Mouse (Mus musculus): ENCODE results near the gene Fam214a. TPM values are rescaled to one million over a fixed set of nuclear protein-coding genes. Genes with fewer than 3 reads are reported as not detected.

Fam214a gene
- polyA plus RNA-seq, 1 experiment from 2014 or later, result 11.8 TPM

- no peak for ATAC-seq (ENCODE audit: insufficient number of reproducible peaks, low FRiP score)
- no peaks in the 10 kb centered on the region for H3K9me3 ChIP-seq (replicated peaks)
- no peak overlapping the region for H3K4me2 ChIP-seq
- no peak overlapping the region for H3K9ac ChIP-seq
- H3K4me1 ChIP-seq (replicated peaks), result peaks cover 21% of the 10 kb centered on the region
- no peaks in the 10 kb centered on the region for H3K36me3 ChIP-seq
- H3K27me3 ChIP-seq (replicated peaks), result no peaks in the 10 kb centered on the region
- no peak overlapping the region for H3K4me3 ChIP-seq
- 59% methylated on average over 3 of the region's 3 CpGs for WGBS
- no peak overlapping the region for H3K27ac ChIP-seq (ENCODE audit: poor library complexity, severe bottlenecking)
Observed at GRCm38 (mm10) chr9:74922884-74923283, 29.8 kb upstream of the Fam214a start.

- Histone ChIP-seq H3K9ac (no peak overlapping the region), H3K4me2 (no peak overlapping the region), H3K36me3 (no peaks in the 10 kb centered on the region), H3K4me1 (replicated peaks) (peaks cover 21% of the 10 kb centered on the region), H3K4me3 (no peak overlapping the region), H3K9me3 (replicated peaks) (no peaks in the 10 kb centered on the region), H3K27ac (ENCODE audit: poor library complexity, severe bottlenecking) (no peak overlapping the region; the same call in 1 of the 2 replicates), H3K27me3 (replicated peaks) (no peaks in the 10 kb centered on the region)
- WGBS, result 79% methylated on average over 6 of the region's 6 CpGs
- no peak for ATAC-seq (ENCODE audit: insufficient number of reproducible peaks, low FRiP score)
Observed at GRCm38 (mm10) chr9:74923291-74923977, 29.2 kb upstream of the Fam214a start.

- WGBS, result 83% methylated on average over 10 of the region's 10 CpGs
- Histone ChIP-seq H3K4me1 (replicated peaks) (peaks cover 21% of the 10 kb centered on the region), H3K27ac (ENCODE audit: poor library complexity, severe bottlenecking) (no peak overlapping the region), H3K4me2 (no peak overlapping the region), H3K9ac (no peak overlapping the region), H3K27me3 (replicated peaks) (no peaks in the 10 kb centered on the region), H3K36me3 (no peaks in the 10 kb centered on the region), H3K4me3 (no peak overlapping the region), H3K9me3 (replicated peaks) (no peaks in the 10 kb centered on the region)
- no peak for ATAC-seq (ENCODE audit: insufficient number of reproducible peaks, low FRiP score)
Observed at GRCm38 (mm10) chr9:74925220-74925769, 27.4 kb upstream of the Fam214a start.

GRCm38 (mm10) chr9:74929981-74930423 is 22.7 kb upstream of the Fam214a start:
- 78% methylated on average over 4 of the region's 4 CpGs for WGBS
- Histone ChIP-seq H3K9ac (no peak overlapping the region), H3K27ac (ENCODE audit: poor library complexity, severe bottlenecking) (no peak overlapping the region), H3K9me3 (replicated peaks) (no peaks in the 10 kb centered on the region), H3K36me3 (no peaks in the 10 kb centered on the region), H3K4me1 (replicated peaks) (0 out of 2 replicates have a peak, but pooled peaks cover 2% of the 10 kb centered on the region), H3K4me3 (no peak overlapping the region), H3K27me3 (replicated peaks) (no peaks in the 10 kb centered on the region), H3K4me2 (no peak overlapping the region)
- ATAC-seq (ENCODE audit: insufficient number of reproducible peaks, low FRiP score), result no peak

GRCm38 (mm10) chr9:74930653-74931052 is 22.0 kb upstream of the Fam214a start:
- H3K4me1 ChIP-seq (replicated peaks), result 0 out of 2 replicates have a peak, but pooled peaks cover 2% of the 10 kb centered on the region
- no peaks in the 10 kb centered on the region for H3K36me3 ChIP-seq
- H3K9ac ChIP-seq, result no peak overlapping the region
- no peak for ATAC-seq (ENCODE audit: insufficient number of reproducible peaks, low FRiP score)
- H3K27me3 ChIP-seq (replicated peaks), result no peaks in the 10 kb centered on the region
- no peak overlapping the region for H3K4me3 ChIP-seq
- H3K4me2 ChIP-seq, result no peak overlapping the region
- 76% methylated on average over 5 of the region's 5 CpGs for WGBS
- H3K27ac ChIP-seq (ENCODE audit: poor library complexity, severe bottlenecking), result no peak overlapping the region
- H3K9me3 ChIP-seq (replicated peaks), result no peaks in the 10 kb centered on the region

- no peak overlapping the region for H3K27ac ChIP-seq (ENCODE audit: poor library complexity, severe bottlenecking)
- H3K4me3 ChIP-seq, result no peak overlapping the region
- ATAC-seq (ENCODE audit: insufficient number of reproducible peaks, low FRiP score), result no peak
- H3K9me3 ChIP-seq (replicated peaks), result no peaks in the 10 kb centered on the region
- no peak overlapping the region for H3K4me2 ChIP-seq
- H3K9ac ChIP-seq, result no peak overlapping the region
- no peaks in the 10 kb centered on the region for H3K27me3 ChIP-seq (replicated peaks)
- WGBS, result 67% methylated on average over 3 of the region's 3 CpGs
- 0 out of 2 replicates have a peak, but pooled peaks cover 2% of the 10 kb centered on the region for H3K4me1 ChIP-seq (replicated peaks)
- no peaks in the 10 kb centered on the region for H3K36me3 ChIP-seq
Observed at GRCm38 (mm10) chr9:74935289-74935688, 17.4 kb upstream of the Fam214a start.

DNA sequence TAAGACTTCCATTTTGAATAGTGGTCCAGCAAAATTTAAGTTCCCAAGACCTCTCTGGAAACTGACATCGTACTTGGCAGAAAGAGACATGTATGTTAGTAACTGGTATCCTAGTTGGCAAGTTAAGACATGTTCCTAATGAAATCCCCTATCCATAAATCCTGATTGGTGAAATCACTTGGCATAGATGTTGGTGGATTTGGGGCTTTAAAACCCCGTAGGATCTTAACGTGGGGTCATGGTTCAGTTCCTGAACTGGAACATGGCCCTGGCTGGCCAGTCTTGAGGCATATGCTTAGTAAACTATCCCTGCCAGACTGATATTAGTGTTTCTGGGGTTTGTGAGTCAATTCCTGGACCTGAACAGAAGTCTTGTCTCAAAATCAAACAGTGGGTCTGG is 14.9 kb upstream of the Fam214a start:
- Histone ChIP-seq H3K27ac (ENCODE audit: poor library complexity, severe bottlenecking) (no peak overlapping the region), H3K36me3 (no peaks in the 10 kb centered on the region), H3K4me1 (replicated peaks) (no peaks in the 10 kb centered on the region), H3K27me3 (replicated peaks) (no peaks in the 10 kb centered on the region), H3K9ac (no peak overlapping the region), H3K9me3 (replicated peaks) (no peaks in the 10 kb centered on the region), H3K4me3 (no peak overlapping the region), H3K4me2 (no peak overlapping the region)
- ATAC-seq (ENCODE audit: insufficient number of reproducible peaks, low FRiP score), result no peak
- WGBS, result 85% methylated on average over 3 of the region's 3 CpGs

DNA sequence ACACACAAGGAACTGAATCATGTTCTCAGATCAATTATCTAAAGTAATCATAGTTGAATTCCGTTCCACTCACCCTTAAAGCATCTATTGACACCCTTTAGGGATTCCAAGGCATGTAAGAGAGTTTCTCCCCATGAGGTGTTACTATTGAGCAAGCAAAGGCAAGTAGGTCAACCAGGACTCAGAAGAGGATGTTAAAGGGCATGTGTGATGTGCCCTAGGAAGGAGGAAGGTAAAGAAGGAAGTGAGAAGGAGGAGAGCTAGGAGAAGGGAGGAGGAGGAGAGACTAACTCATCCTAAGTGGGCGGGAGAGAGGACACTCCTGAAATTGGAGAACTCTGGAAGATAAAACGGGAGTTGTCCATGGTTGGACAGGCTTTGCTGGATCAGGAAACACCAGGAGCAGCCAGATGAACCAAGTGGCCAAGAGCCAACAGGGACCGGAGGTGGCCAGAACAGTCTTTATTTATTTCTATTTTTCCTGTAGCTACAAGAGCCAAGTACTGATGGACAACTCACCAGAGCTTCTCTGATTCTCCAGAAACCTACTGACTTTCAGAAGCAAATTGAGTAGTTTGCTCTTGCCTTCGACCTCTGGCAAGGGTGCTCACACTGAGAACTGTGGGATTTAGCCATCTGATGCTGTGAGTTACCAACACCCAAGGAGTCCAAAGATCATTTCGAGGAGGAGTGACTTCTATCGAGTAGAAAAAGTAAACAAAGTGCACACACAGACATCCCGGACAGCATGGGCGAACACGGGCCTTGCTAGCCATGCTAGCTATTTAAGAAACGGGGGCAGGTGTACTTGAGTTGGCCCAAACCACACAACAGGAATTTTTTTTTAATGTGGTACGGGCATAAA is 13.8 kb upstream of the Fam214a start:
- H3K4me3 ChIP-seq, result no peak overlapping the region
- H3K27ac ChIP-seq (ENCODE audit: poor library complexity, severe bottlenecking), result no peak overlapping the region
- no peaks in the 10 kb centered on the region for H3K36me3 ChIP-seq
- H3K9me3 ChIP-seq (replicated peaks), result no peaks in the 10 kb centered on the region
- H3K4me1 ChIP-seq (replicated peaks), result no peaks in the 10 kb centered on the region
- no peak overlapping the region for H3K4me2 ChIP-seq
- 76% methylated on average over 12 of the region's 12 CpGs for WGBS
- no peak for ATAC-seq (ENCODE audit: insufficient number of reproducible peaks, low FRiP score)
- no peak overlapping the region for H3K9ac ChIP-seq
- no peaks in the 10 kb centered on the region for H3K27me3 ChIP-seq (replicated peaks)

- no peak for ATAC-seq (ENCODE audit: insufficient number of reproducible peaks, low FRiP score)
- Histone ChIP-seq H3K9me3 (replicated peaks) (no peaks in the 10 kb centered on the region), H3K27me3 (replicated peaks) (no peaks in the 10 kb centered on the region), H3K4me1 (replicated peaks) (no peaks in the 10 kb centered on the region), H3K4me3 (no peak overlapping the region), H3K27ac (ENCODE audit: poor library complexity, severe bottlenecking) (no peak overlapping the region), H3K4me2 (no peak overlapping the region), H3K9ac (no peak overlapping the region), H3K36me3 (no peaks in the 10 kb centered on the region)
- WGBS, result 83% methylated on average over 8 of the region's 8 CpGs
Observed at GRCm38 (mm10) chr9:74946713-74947402, 5.8 kb upstream of the Fam214a start.

DNA sequence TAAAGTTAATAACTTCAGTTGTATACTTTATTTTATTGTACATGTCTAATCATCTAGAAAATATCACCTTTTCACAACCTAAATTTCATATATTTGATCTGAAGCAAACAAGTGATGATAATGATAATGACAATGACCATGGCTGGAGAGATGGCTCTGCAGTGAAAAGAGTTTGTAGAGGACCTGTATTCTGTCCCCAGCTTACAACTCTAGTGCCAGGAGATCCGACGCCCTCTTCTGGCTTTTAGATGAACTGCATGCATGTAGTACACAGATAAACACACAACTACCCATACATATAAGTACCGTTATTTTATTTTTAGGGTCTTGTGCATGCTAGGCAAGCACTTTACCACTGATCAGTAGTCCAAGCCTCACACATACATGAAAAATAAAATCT is 1.2 kb upstream of the Fam214a start:
- no peak overlapping the region for H3K9ac ChIP-seq
- peaks cover 4% of the 10 kb centered on the region for H3K36me3 ChIP-seq
- peaks cover 11% of the 10 kb centered on the region for H3K4me1 ChIP-seq (replicated peaks)
- H3K4me3 ChIP-seq, result no peak overlapping the region
- no peak overlapping the region for H3K27ac ChIP-seq (ENCODE audit: poor library complexity, severe bottlenecking)
- H3K27me3 ChIP-seq (replicated peaks), result no peaks in the 10 kb centered on the region
- no peak for ATAC-seq (ENCODE audit: insufficient number of reproducible peaks, low FRiP score)
- no peaks in the 10 kb centered on the region; the same call in 1 of the 2 replicates for H3K9me3 ChIP-seq (replicated peaks)
- WGBS, result 26% methylated on average over 3 of the region's 3 CpGs
- H3K4me2 ChIP-seq, result no peak overlapping the region

DNA sequence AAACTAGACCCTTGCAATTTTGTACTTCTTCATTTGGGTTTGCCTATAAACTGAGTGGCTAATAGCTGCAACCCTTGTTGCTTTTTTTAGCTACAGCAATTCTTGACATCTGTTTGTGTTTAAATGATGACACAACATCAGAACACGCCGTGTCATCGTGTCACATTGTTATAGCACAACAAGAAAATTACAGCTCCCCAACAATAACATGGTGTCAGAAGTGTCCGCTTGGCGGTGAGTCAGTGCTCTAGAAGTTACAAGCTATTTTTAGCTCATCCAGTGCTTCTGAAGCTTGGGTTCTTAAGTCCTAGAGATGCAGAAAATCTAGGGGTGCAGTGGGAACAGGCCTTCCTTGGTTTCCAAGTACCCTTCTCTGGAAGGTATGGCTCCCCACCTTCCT is 578 bp upstream of the Fam214a start:
- H3K4me1 ChIP-seq (replicated peaks), result peaks cover 11% of the 10 kb centered on the region
- H3K27ac ChIP-seq (ENCODE audit: poor library complexity, severe bottlenecking), result peak overlapping the region; percentile 91
- peak overlapping the region; percentile 45; the same call in 1 of the 2 replicates for H3K9ac ChIP-seq
- H3K9me3 ChIP-seq (replicated peaks), result no peaks in the 10 kb centered on the region; the same call in 1 of the 2 replicates
- no peaks in the 10 kb centered on the region for H3K27me3 ChIP-seq (replicated peaks)
- H3K36me3 ChIP-seq, result peaks cover 4% of the 10 kb centered on the region
- H3K4me3 ChIP-seq, result peak overlapping the region; percentile 66
- ATAC-seq (ENCODE audit: insufficient number of reproducible peaks, low FRiP score), result no peak
- WGBS, result 27% methylated on average over 5 of the region's 5 CpGs
- H3K4me2 ChIP-seq, result peak overlapping the region; percentile 84

All from heart, embryonic 12.5 days (tissue).